ENCODE assay signal across 27 mouse cellular contexts in the genomic region with DNA sequence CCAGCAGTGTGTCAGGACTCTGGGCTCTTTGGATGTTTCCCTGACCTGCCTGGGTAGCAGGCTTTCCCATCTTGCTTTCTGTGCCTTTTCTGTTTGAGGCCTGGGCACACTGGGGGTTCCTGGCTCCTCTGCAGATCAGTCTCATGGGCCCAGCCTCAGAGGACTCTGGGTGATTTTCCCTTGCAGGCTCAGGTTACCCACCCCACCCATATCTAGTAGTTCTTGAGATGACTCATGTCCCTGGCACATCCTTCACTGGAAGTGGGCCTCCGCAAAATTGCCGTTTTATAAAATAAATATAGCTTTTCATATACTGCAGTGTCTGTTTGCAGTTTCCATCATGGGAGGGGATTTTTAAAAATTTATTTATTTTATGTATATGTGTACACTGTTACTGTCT. TPM values are rescaled to one million over a fixed set of nuclear protein-coding genes. Genes with fewer than 3 reads are reported as not detected.
DNase-seq lines count a peak whose midpoint lies in the region; ATAC-seq and TF ChIP-seq lines count a peak whose summit lies in the region.
"Had no signal": no experiment of that assay in that cellular context is flagged by ENCODE, and none has a peak within 500 bp of the region (broad histone marks: within the 10 kb centered on the region; RNA-seq: fewer than 3 reads in every experiment).

No protein-coding gene starts in this region.

- H3K27ac ChIP-seq in gastrocnemius, adult 2 months = peak overlapping the region; percentile 16; the same call in 1 of the 2 replicates
- no peak overlapping the region for H3K27ac ChIP-seq in forebrain, embryonic 12.5 days
- H3K27ac ChIP-seq: hindbrain, embryonic 13.5 days; kidney, postnatal 0 days; liver, embryonic 12.5 days; midbrain, embryonic 12.5 days had no signal

- intact Hi-C loops in gastrocnemius, adult 2 months (cut with DNase I) = no loop called here

- H3K9ac ChIP-seq in forebrain, embryonic 12.5 days = no peak overlapping the region
- H3K9ac ChIP-seq: forebrain, postnatal 0 days; hindbrain, embryonic 13.5 days; liver, embryonic 12.5 days; liver, postnatal 0 days; midbrain, embryonic 12.5 days had no signal

- no peaks in the 10 kb centered on the region for H3K4me1 ChIP-seq in forebrain, embryonic 12.5 days
- H3K4me1 ChIP-seq: hindbrain, embryonic 13.5 days; liver, embryonic 12.5 days; megakaryocyte, embryonic 14.5 days; midbrain, embryonic 12.5 days had no signal

- H3K4me3 ChIP-seq in gastrocnemius, adult 2 months = no peak overlapping the region
- H3K4me3 ChIP-seq in forebrain, embryonic 12.5 days (replicated peaks) = no peak overlapping the region
- H3K4me3 ChIP-seq: erythroblast, embryonic 14.5 days; hindbrain, embryonic 13.5 days; liver, embryonic 12.5 days; megakaryocyte, embryonic 14.5 days; midbrain, embryonic 12.5 days had no signal

- no peak overlapping the region for H3K4me2 ChIP-seq in forebrain, embryonic 12.5 days
- H3K4me2 ChIP-seq: heart, embryonic 11.5 days; hindbrain, embryonic 13.5 days; liver, embryonic 12.5 days; midbrain, embryonic 12.5 days had no signal

- TF ChIP-seq CTCF in gastrocnemius, adult 2 months (IDR thresholded peaks at IDR 0.05) = no peak

- H3K9me3 ChIP-seq in forebrain, embryonic 12.5 days = no peaks in the 10 kb centered on the region; the same call in none of the 2 replicates
- H3K9me3 ChIP-seq: hindbrain, embryonic 13.5 days; midbrain, embryonic 12.5 days had no signal

- H3K36me3 ChIP-seq in forebrain, embryonic 12.5 days (replicated peaks) = no peaks in the 10 kb centered on the region
- H3K36me3 ChIP-seq: liver, embryonic 12.5 days; midbrain, embryonic 12.5 days had no signal

- ATAC-seq in forebrain, embryonic 12.5 days (ENCODE audit: low FRiP score) = no peak
- ATAC-seq: forebrain, postnatal 0 days; intestine, embryonic 16.5 days; liver, embryonic 12.5 days; liver, postnatal 0 days had no signal

- WGBS in forebrain, embryonic 12.5 days = 93% methylated on average over 2 of the region's 2 CpGs

- no peaks in the 10 kb centered on the region for H3K27me3 ChIP-seq in forebrain, embryonic 12.5 days
- H3K27me3 ChIP-seq: hindbrain, embryonic 13.5 days; liver, embryonic 12.5 days; megakaryocyte, embryonic 14.5 days; midbrain, embryonic 12.5 days had no signal

- peak; percentile 49 for DNase-seq in gastrocnemius, adult 2 months
- no peak for DNase-seq in gastrocnemius, postnatal 25 days
- DNase-seq in right cerebral cortex, adult 18-20 months = peak; percentile 60
- DNase-seq in right cerebral cortex, postnatal 10 days (ENCODE audit: low spot score in 2 of 2) = no peak
- DNase-seq in 416B (ENCODE audit: low read depth) = peak; percentile 83
- DNase-seq in brain, adult 2 months (ENCODE audit: low read depth, low spot score) = peak; percentile 58
- DNase-seq: adrenal gland, postnatal 25 days; cerebellum, adult 2 months; cerebellum, postnatal 14 days; forebrain, postnatal 0 days; gastrocnemius, postnatal 10 days; heart, adult 18-20 months; heart, postnatal 4 days; kidney, adult 8-10 months; kidney, postnatal 4 days; left cerebral cortex, postnatal 4 days; liver, postnatal 0 days; lung, postnatal 36 days had no signal

RNA-seq across cellular contexts. Expression of a gene that starts 21.5 kb away (rescaled TPM):
- total RNA-seq in gastrocnemius, adult 2 months (2021) = 1 to 10 TPM; 1.1 to 2.2 TPM
- 1 to 10 TPM in 1 of 2 experiments, under 1 TPM in 1; 0.83 to 1.0 TPM for total RNA-seq in gastrocnemius, postnatal 25 days (2021)
- polyA plus RNA-seq in forebrain, embryonic 12.5 days (2016; fragmentation: Nextera tagmentation; extraction: Ambion mirVana) = 2.2 and 3.0 TPM in 2 replicates
- polyA plus RNA-seq: erythroblast, embryonic 14.5 days had no signal

RNA-seq across cellular contexts. Expression of a gene that starts 46.4 kb away (rescaled TPM):
- total RNA-seq in gastrocnemius, adult 2 months (2021) = 1 to 10 TPM; 2.5 to 3.2 TPM
- total RNA-seq in gastrocnemius, postnatal 25 days (2021) = 1 to 10 TPM; 2.1 to 3.0 TPM
- polyA plus RNA-seq in forebrain, embryonic 12.5 days (2016; fragmentation: Nextera tagmentation; extraction: Ambion mirVana) = 62.4 and 67.4 TPM in 2 replicates

Comparison
In these comparisons a context has a peak if more than half of its experiments do, and no peak if none do; other contexts are left out.
1. DNase-seq: peak in gastrocnemius, adult 2 months (single experiment), right cerebral cortex, adult 18-20 months (single experiment), 416B (single experiment) and brain, adult 2 months (single experiment); none in gastrocnemius, postnatal 25 days (single experiment) and right cerebral cortex, postnatal 10 days (0 of 2).